Mouse (Mus musculus): ENCODE data around the gene Olfr978. TPM values are rescaled to one million over a fixed set of nuclear protein-coding genes. Genes with fewer than 3 reads are reported as not detected.
"Not testable (repeated sequence)": the region's sequence is repeated elsewhere in the genome, so short reads cannot be mapped to it uniquely, and the experiment has no call there.

The Olfr978 gene
- not detected in 2 replicates for polyA plus RNA-seq (2015; fragmentation: Nextera tagmentation; extraction: Ambion mirVana)

GRCm38 (mm10) chr9:39991813-39992212, at the start of gene Olfr978:
Gene Olfr978 (plus strand): TSS chr9:39992113.
- Histone ChIP-seq H3K4me3 (no peak within 1 kb of the TSS), H3K36me3 (no peaks in the 10 kb centered on the region), H3K9me3 (no peaks in the 10 kb centered on the region), H3K4me2 (replicated peaks) (no peak within 1 kb of the TSS), H3K9ac (replicated peaks) (no peak within 1 kb of the TSS), H3K4me1 (no peaks in the 10 kb centered on the region), H3K27me3 (no peaks in the 10 kb centered on the region), H3K27ac (replicated peaks) (no peak within 1 kb of the TSS)
- WGBS: 88% methylated on average over 2 of the region's 2 CpGs
- ATAC-seq (replicated peaks): no peak

GRCm38 (mm10) chr9:39951946-39952345, 40.0 kb upstream of the Olfr978 start, which contains the start of gene Olfr975:
Gene Olfr975 (minus strand): TSS chr9:39952046.
- Histone ChIP-seq H3K9ac (replicated peaks) (no peak within 1 kb of the TSS), H3K27ac (replicated peaks) (no peak within 1 kb of the TSS), H3K36me3 (no peaks in the 10 kb centered on the region), H3K9me3 (no peaks in the 10 kb centered on the region), H3K4me1 (no peaks in the 10 kb centered on the region), H3K4me2 (replicated peaks) (no peak within 1 kb of the TSS), H3K4me3 (no peak within 1 kb of the TSS), H3K27me3 (no peaks in the 10 kb centered on the region)
- 68% methylated on average over 1 of the region's 1 CpGs for WGBS
- ATAC-seq (replicated peaks): no peak

DNA sequence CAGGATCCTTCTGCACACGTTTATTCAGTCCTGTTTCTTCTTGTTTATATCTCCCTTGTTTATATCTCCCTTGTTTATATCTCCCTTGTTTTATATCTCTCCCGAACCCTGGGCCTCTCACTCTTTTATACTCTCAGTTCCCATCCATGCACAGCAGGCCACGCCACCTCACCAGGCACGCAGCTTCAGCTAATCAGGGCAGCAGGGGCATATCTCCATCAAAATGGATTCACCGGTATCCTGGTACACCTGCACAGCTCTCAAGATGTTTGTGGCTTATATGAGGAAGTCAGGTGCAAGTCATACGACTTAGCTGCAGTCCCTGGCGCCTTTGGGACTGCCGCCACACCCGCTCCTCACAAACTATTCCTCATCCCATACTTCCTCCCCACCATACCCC, 30.9 kb upstream of the Olfr978 start, which contains the start of gene Olfr976:
TSS of gene Olfr976 (minus strand) at position 101 of the 400 bp plus-strand sequence.
- not testable (repeated sequence) for H3K36me3 ChIP-seq; H3K4me2 ChIP-seq (replicated peaks); H3K27me3 ChIP-seq; ATAC-seq (replicated peaks); H3K4me1 ChIP-seq; H3K9ac ChIP-seq (replicated peaks); H3K27ac ChIP-seq (replicated peaks); H3K4me3 ChIP-seq; H3K9me3 ChIP-seq
- 87% methylated on average over 8 of the region's 9 CpGs for WGBS

- not testable (repeated sequence) for H3K4me1 ChIP-seq; H3K4me2 ChIP-seq (replicated peaks); H3K9me3 ChIP-seq; H3K4me3 ChIP-seq; H3K36me3 ChIP-seq; ATAC-seq (replicated peaks); H3K27ac ChIP-seq (replicated peaks); H3K27me3 ChIP-seq; H3K9ac ChIP-seq (replicated peaks)
- WGBS: 89% methylated on average over 1 of the region's 1 CpGs
These were observed 15.2 kb upstream of the Olfr978 start for GRCm38 (mm10) chr9:39976581-39977145.

DNA sequence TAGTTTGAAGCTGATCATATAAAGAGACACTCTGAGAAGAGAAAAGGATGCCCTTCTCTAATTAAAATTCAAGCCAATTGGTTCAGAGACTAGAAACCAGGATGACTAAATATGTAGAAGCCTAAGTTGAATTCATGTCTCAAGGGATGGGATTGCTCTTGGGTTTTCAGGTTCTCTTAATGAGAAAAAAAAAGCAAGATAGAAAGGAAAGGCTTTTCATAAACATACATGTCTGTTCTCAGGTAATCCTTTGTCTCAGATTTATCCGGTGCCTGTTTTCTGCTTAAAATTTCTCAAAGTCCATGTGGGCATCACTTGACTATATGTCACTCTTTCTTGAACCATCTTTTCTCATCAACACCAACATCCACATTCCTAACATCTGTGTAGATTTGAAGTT, 11.5 kb downstream of the Olfr978 start, which contains the start of gene Olfr979:
TSS of gene Olfr979 (minus strand) at position 101 of the 400 bp plus-strand sequence.
- no peak within 1 kb of the TSS for H3K4me2 ChIP-seq (replicated peaks)
- ATAC-seq (replicated peaks): no peak
- no peak within 1 kb of the TSS for H3K27ac ChIP-seq (replicated peaks)
- WGBS: 96% methylated on average over 1 of the region's 1 CpGs
- no peaks in the 10 kb centered on the region for H3K27me3 ChIP-seq
- H3K9ac ChIP-seq (replicated peaks): no peak within 1 kb of the TSS
- no peaks in the 10 kb centered on the region for H3K4me1 ChIP-seq
- H3K36me3 ChIP-seq: no peaks in the 10 kb centered on the region
- H3K4me3 ChIP-seq: no peak within 1 kb of the TSS
- H3K9me3 ChIP-seq: no peaks in the 10 kb centered on the region

- H3K4me2 ChIP-seq (replicated peaks): no peak within 1 kb of the TSS
- H3K9ac ChIP-seq (replicated peaks): no peak within 1 kb of the TSS
- no peaks in the 10 kb centered on the region for H3K9me3 ChIP-seq
- WGBS: 96% methylated on average over 1 of the region's 1 CpGs
- H3K4me3 ChIP-seq: no peak within 1 kb of the TSS
- H3K27ac ChIP-seq (replicated peaks): no peak within 1 kb of the TSS
- no peaks in the 10 kb centered on the region for H3K36me3 ChIP-seq
- ATAC-seq (replicated peaks): no peak
- H3K4me1 ChIP-seq: no peaks in the 10 kb centered on the region
- H3K27me3 ChIP-seq: no peaks in the 10 kb centered on the region
These were observed 17.6 kb downstream of the Olfr978 start, which contains the start of gene Olfr980 for GRCm38 (mm10) chr9:40009482-40009881. Gene Olfr980 (minus strand): TSS chr9:40009582.

DNA sequence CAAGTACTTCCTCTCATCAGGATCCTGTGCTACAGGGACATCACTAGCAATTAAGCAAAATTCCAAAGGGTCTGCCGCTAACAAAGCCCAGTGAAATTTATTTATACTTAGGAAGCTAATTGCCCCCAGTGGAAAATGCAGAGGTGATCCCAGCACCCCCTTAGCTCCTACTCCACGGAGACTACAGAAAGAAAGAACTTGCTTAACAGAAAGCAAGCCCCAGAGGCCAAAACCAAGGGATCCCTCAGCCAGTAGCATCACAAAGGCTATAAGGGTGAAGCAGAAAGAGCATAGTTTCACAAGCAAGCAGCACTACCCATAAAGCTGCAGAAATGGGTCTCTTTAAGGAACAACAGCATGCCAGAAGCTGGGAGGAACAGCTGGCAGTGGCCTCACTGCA, 29.3 kb downstream of the Olfr978 start, which contains the start of gene Olfr981:
TSS of gene Olfr981 (plus strand) at position 301 of the 400 bp plus-strand sequence.
- WGBS: 62% methylated on average over 2 of the region's 2 CpGs
- no peak within 1 kb of the TSS for H3K4me2 ChIP-seq (replicated peaks)
- ATAC-seq (replicated peaks): no peak

More for the DNA sequence above, 29.3 kb downstream of the Olfr978 start, which contains the start of gene Olfr981:
- no peak within 1 kb of the TSS for H3K27ac ChIP-seq (replicated peaks)
- no peaks in the 10 kb centered on the region for H3K4me1 ChIP-seq
- no peaks in the 10 kb centered on the region for H3K27me3 ChIP-seq
- no peaks in the 10 kb centered on the region for H3K36me3 ChIP-seq
- no peaks in the 10 kb centered on the region for H3K9me3 ChIP-seq
- H3K4me3 ChIP-seq: no peak within 1 kb of the TSS
- H3K9ac ChIP-seq (replicated peaks): no peak within 1 kb of the TSS

Other genes starting within 250 kb of the Olfr978 start
- not detected in 2 replicates for gene Olfr967, start 245.9 kb upstream of the Olfr978 start, polyA plus RNA-seq (2015; fragmentation: Nextera tagmentation; extraction: Ambion mirVana)
- not detected in 2 replicates for gene Olfr968, start 208.9 kb upstream of the Olfr978 start, polyA plus RNA-seq (2015; fragmentation: Nextera tagmentation; extraction: Ambion mirVana)
- not detected in 2 replicates for gene Olfr969, start 201.2 kb upstream of the Olfr978 start, polyA plus RNA-seq (2015; fragmentation: Nextera tagmentation; extraction: Ambion mirVana)
- gene Olfr970, start 183.3 kb upstream of the Olfr978 start, polyA plus RNA-seq (2015; fragmentation: Nextera tagmentation; extraction: Ambion mirVana): not detected in 2 replicates
- not detected in 2 replicates for gene Olfr971, start 155.2 kb upstream of the Olfr978 start, polyA plus RNA-seq (2015; fragmentation: Nextera tagmentation; extraction: Ambion mirVana)
- gene Olfr972, start 125.7 kb upstream of the Olfr978 start, polyA plus RNA-seq (2015; fragmentation: Nextera tagmentation; extraction: Ambion mirVana): not detected in 2 replicates
- not detected in 2 replicates for gene Olfr229, start 84.8 kb upstream of the Olfr978 start, polyA plus RNA-seq (2015; fragmentation: Nextera tagmentation; extraction: Ambion mirVana)
- gene Olfr974, start 54.6 kb upstream of the Olfr978 start, polyA plus RNA-seq (2015; fragmentation: Nextera tagmentation; extraction: Ambion mirVana): not detected in 2 replicates
- gene Olfr975, start 40.1 kb upstream of the Olfr978 start, polyA plus RNA-seq (2015; fragmentation: Nextera tagmentation; extraction: Ambion mirVana): not detected in 2 replicates
- gene Olfr976, start 31.0 kb upstream of the Olfr978 start, polyA plus RNA-seq (2015; fragmentation: Nextera tagmentation; extraction: Ambion mirVana): not detected in 2 replicates
- gene Olfr979, start 11.4 kb downstream of the Olfr978 start, polyA plus RNA-seq (2015; fragmentation: Nextera tagmentation; extraction: Ambion mirVana): not detected in 2 replicates
- not detected in 2 replicates for gene Olfr980, start 17.5 kb downstream of the Olfr978 start, polyA plus RNA-seq (2015; fragmentation: Nextera tagmentation; extraction: Ambion mirVana)
- not detected in 2 replicates for gene Olfr981, start 29.4 kb downstream of the Olfr978 start, polyA plus RNA-seq (2015; fragmentation: Nextera tagmentation; extraction: Ambion mirVana)
- not detected in 2 replicates for gene Olfr982, start 81.7 kb downstream of the Olfr978 start, polyA plus RNA-seq (2015; fragmentation: Nextera tagmentation; extraction: Ambion mirVana)
- not detected in 2 replicates for gene Olfr983, start 101.5 kb downstream of the Olfr978 start, polyA plus RNA-seq (2015; fragmentation: Nextera tagmentation; extraction: Ambion mirVana)
- gene Olfr984, start 122.1 kb downstream of the Olfr978 start, polyA plus RNA-seq (2015; fragmentation: Nextera tagmentation; extraction: Ambion mirVana): not detected in 2 replicates
- gene Olfr985, start 138.1 kb downstream of the Olfr978 start, polyA plus RNA-seq (2015; fragmentation: Nextera tagmentation; extraction: Ambion mirVana): not detected in 2 replicates
- gene Tmem225, start 156.0 kb downstream of the Olfr978 start, polyA plus RNA-seq (2015; fragmentation: Nextera tagmentation; extraction: Ambion mirVana): not detected in 2 replicates
- not detected in 2 replicates for gene Olfr986, start 188.8 kb downstream of the Olfr978 start, polyA plus RNA-seq (2015; fragmentation: Nextera tagmentation; extraction: Ambion mirVana)
- 9.9 and 10.8 TPM in 2 replicates for gene Zfp202, start 200.2 kb downstream of the Olfr978 start, polyA plus RNA-seq (2015; fragmentation: Nextera tagmentation; extraction: Ambion mirVana)

All from forebrain, embryonic 15.5 days (tissue).